Mouse (Mus musculus): ENCODE data around the gene Inka1.

GRCm38 (mm10) chr9:107978815-107979214 lies 6.9 kb downstream of the Inka1 start:
- TF ChIP-seq POLR2A (IDR thresholded peaks at IDR 0.05; ENCODE audit: insufficient read depth, low read depth, low read length) (no peak), CTCF (IDR thresholded peaks at IDR 0.05) (no peak), EP300 (IDR thresholded peaks at IDR 0.05; ENCODE audit: insufficient read depth, low read depth, low read length) (no peak)

Data from heart, adult 2 months (tissue).